Mouse (Mus musculus): ENCODE data around the gene Hcn2.
A peak's percentile ranks its signal among the peaks of the same experiment; 100 is the strongest.

Hcn2 gene

GRCm38 (mm10) chr10:79716254-79716987 is at the start of gene Hcn2:
Hcn2 (plus strand) TSS chr10:79716634.
- DNase-seq = no peak

GRCm38 (mm10) chr10:79668076-79668475 is 48.4 kb upstream of the Hcn2 start:
- DNase-seq = no peak

GRCm38 (mm10) chr10:79668771-79669575 is 47.5 kb upstream of the Hcn2 start, which contains the start of gene Tpgs1:
Tpgs1 (plus strand) TSS chr10:79669369.
- DNase-seq = peak; percentile 92

GRCm38 (mm10) chr10:79669576-79670057 is 46.8 kb upstream of the Hcn2 start:
- peak; percentile 82 for DNase-seq

GRCm38 (mm10) chr10:79670071-79670888 is 46.2 kb upstream of the Hcn2 start:
- no peak for DNase-seq

GRCm38 (mm10) chr10:79671396-79672087 is 44.9 kb upstream of the Hcn2 start:
- DNase-seq = no peak

- no peak for DNase-seq
Observed at GRCm38 (mm10) chr10:79672088-79672455, 44.4 kb upstream of the Hcn2 start.

GRCm38 (mm10) chr10:79673054-79673453 is 43.4 kb upstream of the Hcn2 start:
- no peak for DNase-seq

- no peak for DNase-seq
Observed at GRCm38 (mm10) chr10:79675346-79676035, 40.9 kb upstream of the Hcn2 start.

- no peak for DNase-seq
Observed at GRCm38 (mm10) chr10:79680606-79681495, 35.6 kb upstream of the Hcn2 start.

GRCm38 (mm10) chr10:79681591-79682245 is 34.7 kb upstream of the Hcn2 start, which contains the start of gene Cdc34:
Cdc34 (plus strand) TSS chr10:79682195.
- DNase-seq = peak; percentile 100

GRCm38 (mm10) chr10:79682551-79682915 is 33.9 kb upstream of the Hcn2 start:
- peak; percentile 49 for DNase-seq

GRCm38 (mm10) chr10:79682916-79683582 is 33.4 kb upstream of the Hcn2 start:
- peak; percentile 71 for DNase-seq

GRCm38 (mm10) chr10:79683726-79684640 is 32.5 kb upstream of the Hcn2 start:
- no peak for DNase-seq

GRCm38 (mm10) chr10:79684770-79685600 is 31.4 kb upstream of the Hcn2 start:
- DNase-seq = no peak

- no peak for DNase-seq
Observed at GRCm38 (mm10) chr10:79686219-79686618, 30.2 kb upstream of the Hcn2 start.

GRCm38 (mm10) chr10:79686691-79687090 is 29.7 kb upstream of the Hcn2 start:
- DNase-seq = no peak
